Mouse (Mus musculus): ENCODE results near the gene Cct4.

Gene Cct4

GRCm38 (mm10) chr11:23029399-23029798 is 39.1 kb downstream of the Cct4 start:
- no peak for DNase-seq (ENCODE audit: low spot score in 2 of 2)

GRCm38 (mm10) chr11:23047252-23047651 is 56.9 kb downstream of the Cct4 start:
- no peak for DNase-seq (ENCODE audit: low spot score in 2 of 2)

- no peak for DNase-seq (ENCODE audit: low spot score in 2 of 2)
Measured at GRCm38 (mm10) chr11:23047663-23048582, 57.6 kb downstream of the Cct4 start.

GRCm38 (mm10) chr11:23049642-23050041 is 59.3 kb downstream of the Cct4 start:
- DNase-seq (ENCODE audit: low spot score in 2 of 2), result no peak

GRCm38 (mm10) chr11:23052353-23052752 is 62.0 kb downstream of the Cct4 start:
- DNase-seq (ENCODE audit: low spot score in 2 of 2), result no peak
